Mouse (Mus musculus) CH12F3 (cell line): ENCODE measurements around the gene Pde6h.

Experiments used
- in situ Hi-C: fragments of 300-500 bp; cut with MboI; formaldehyde crosslinking; loops from 2 replicates; pipeline ENCODE4 v1.14.3; 2020; ENCODE audit warnings: low sequenced_read_pairs

The Pde6h gene

DNA sequence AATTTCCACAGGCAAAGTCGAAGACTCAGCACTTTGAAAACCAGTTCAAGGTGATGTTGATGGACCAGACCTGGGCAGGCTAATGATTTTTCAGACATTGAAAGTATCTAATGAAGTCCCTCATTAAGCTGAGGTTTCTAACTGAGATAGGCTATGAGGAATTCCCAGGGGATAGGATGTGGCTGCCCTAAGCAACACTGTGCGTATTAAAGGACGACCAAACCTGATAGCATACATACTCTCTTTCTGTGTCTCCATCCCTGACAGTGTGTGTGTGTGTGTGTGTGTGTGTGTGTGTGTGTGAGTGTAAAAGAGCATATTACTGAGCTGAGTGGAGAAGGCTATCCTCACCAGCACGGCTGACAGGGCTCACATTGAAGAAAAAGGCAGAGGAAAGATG lies 80.7 kb downstream of the Pde6h start:
- in situ Hi-C loops: no loop called here

DNA sequence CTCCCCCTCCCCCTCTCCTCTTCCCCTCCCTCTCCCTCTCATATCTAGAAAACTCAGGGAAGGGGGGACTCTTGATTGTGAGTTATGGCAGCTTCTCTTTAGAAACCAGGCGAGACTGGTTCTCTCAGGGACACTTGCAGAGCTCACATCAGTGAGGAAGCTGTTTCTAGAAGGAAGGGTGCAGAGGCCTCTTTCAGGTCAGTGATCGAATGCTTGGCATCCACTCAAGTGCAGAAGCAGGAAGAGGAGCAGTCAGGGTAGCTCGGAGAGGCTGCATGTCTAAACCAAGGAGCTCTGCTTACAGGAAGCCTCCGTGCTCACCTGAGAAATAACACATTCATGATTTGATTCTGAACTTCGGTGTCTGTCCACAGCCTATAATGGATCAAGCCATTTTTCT lies 87.6 kb downstream of the Pde6h start:
- in situ Hi-C loops: no loop called here

GRCm38 (mm10) chr6:137014346-137014745 lies 90.7 kb downstream of the Pde6h start:
- in situ Hi-C loops: no loop called here

- in situ Hi-C loops: no loop called here
These were observed 93.8 kb downstream of the Pde6h start for GRCm38 (mm10) chr6:137017216-137017973.
